Mouse (Mus musculus) stomach, postnatal 0 days (tissue): ENCODE data around the gene Vsig10. TPM values are rescaled to one million over a fixed set of nuclear protein-coding genes. Genes with fewer than 3 reads are reported as not detected.

Experiments used
- ATAC-seq: fragments of 200-750 bp; cut with Nextera tagmentation; 2 replicates; pipeline ENCODE4 v1.8.0; 2017; ENCODE audit not compliant: low FRiP score, low TSS enrichment
- DNase-seq: peaks from one replicate; pipeline ENCODE4 v3.0.0-alpha.2; 2016; ENCODE audit warnings: low spot score
- H3K27ac ChIP-seq: fragments of 300-500 bp; sonication (generic); replicated peaks from 2 replicates; pipeline ENCODE4 v1.5.1; 2014; ENCODE audit warnings: mild to moderate bottlenecking, control low read depth
- H3K27me3 ChIP-seq: fragments of 300-500 bp; sonication (generic); 2 replicates; pipeline ENCODE4 v1.6.1; 2014; ENCODE audit warnings: low read length; ENCODE audit not compliant: control insufficient read depth, insufficient read depth
- H3K36me3 ChIP-seq: fragments of 300-500 bp; sonication (generic); 2 replicates; pipeline ENCODE4 v1.6.1; 2014; ENCODE audit warnings: low read length, mixed read lengths; ENCODE audit not compliant: control insufficient read depth, insufficient read depth
- H3K4me1 ChIP-seq: fragments of 300-500 bp; sonication (generic); replicated peaks from 2 replicates; pipeline ENCODE4 v1.6.1; 2014; ENCODE audit warnings: antibody characterized with exemption; ENCODE audit not compliant: control insufficient read depth, insufficient read depth
- H3K4me2 ChIP-seq: fragments of 300-500 bp; sonication (generic); replicated peaks from 2 replicates; pipeline ENCODE4 v1.6.1; 2014; ENCODE audit warnings: low read depth, mild to moderate bottlenecking, control low read depth, moderate library complexity
- H3K4me3 ChIP-seq: fragments of 300-500 bp; sonication (generic); 2 replicates; pipeline ENCODE4 v1.5.1; 2014; ENCODE audit warnings: low read depth, low read length, control low read depth
- H3K9ac ChIP-seq: fragments of 300-500 bp; sonication (generic); 2 replicates; pipeline ENCODE4 v1.6.1; 2014; ENCODE audit warnings: mild to moderate bottlenecking, low read length, control low read depth, mixed read lengths
- H3K9me3 ChIP-seq: fragments of 300-500 bp; sonication (generic); 2 replicates; pipeline ENCODE4 v1.6.1; 2016; ENCODE audit warnings: low read length; ENCODE audit not compliant: control insufficient read depth
- CTCF ChIP-seq: IDR thresholded peaks from 2 replicates; pipeline ENCODE4 v1.5.1; 2016; ENCODE audit warnings: antibody characterized with exemption, low read depth, mild to moderate bottlenecking, moderate library complexity
- EP300 ChIP-seq: optimal IDR thresholded peaks from 2 replicates; pipeline ENCODE3; 2016; ENCODE audit warnings: antibody characterized with exemption
- WGBS: fragments of 180-500 bp; shearing (Covaris S2); extraction: QIAGEN DNeasy Blood & Tissue Kit; methylation state at CpG from one replicate; pipeline ENCODE4 v1.1.7; 2014; 5-methylcytosine and 5-hydroxymethylcytosine counted together
- polyA plus RNA-seq: library from polyadenylated mRNA; unstranded; fragments of >200 nt; fragmentation: Nextera tagmentation; extraction: Ambion mirVana; gene quantifications from 2 replicates; pipeline ENCODE4 v1.2.1, GENCODE M21; 2015

Vsig10 gene
- polyA plus RNA-seq, 1 experiment from 2014 or later: 9.9 TPM

DNA sequence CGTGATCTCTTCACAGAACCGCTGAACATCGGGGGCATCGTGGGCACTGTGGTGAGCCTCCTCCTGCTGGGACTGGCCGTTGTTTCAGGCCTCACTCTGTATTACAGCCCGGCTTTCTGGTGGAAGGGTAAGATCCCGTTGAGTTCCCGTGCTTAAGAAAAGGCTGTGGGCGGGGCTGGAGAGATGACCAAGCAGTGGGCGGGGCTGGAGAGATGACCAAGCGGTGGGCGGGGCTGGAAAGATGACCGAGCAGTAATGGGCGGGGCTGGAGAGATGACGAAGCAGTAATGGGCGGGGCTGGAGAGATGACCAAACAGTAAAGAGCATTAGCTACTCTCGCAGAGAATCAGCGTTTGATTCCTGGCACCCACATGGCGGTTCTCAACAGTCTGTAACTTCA lies 29.4 kb downstream of the Vsig10 start:
- TF ChIP-seq EP300: no peak
- no peak for TF ChIP-seq CTCF
- DNase-seq (peak; percentile 88), ATAC-seq (peak; percentile 79)
- Histone ChIP-seq H3K27ac (no peak overlapping the region), H3K4me1 (no peaks in the 10 kb centered on the region), H3K27me3 (no peaks in the 10 kb centered on the region), H3K9me3 (no peaks in the 10 kb centered on the region), H3K36me3 (peaks cover 7% of the 10 kb centered on the region), H3K9ac (no peak overlapping the region), H3K4me3 (no peak overlapping the region), H3K4me2 (no peak overlapping the region)
- 43% methylated on average over 19 of the region's 19 CpGs for WGBS

DNA sequence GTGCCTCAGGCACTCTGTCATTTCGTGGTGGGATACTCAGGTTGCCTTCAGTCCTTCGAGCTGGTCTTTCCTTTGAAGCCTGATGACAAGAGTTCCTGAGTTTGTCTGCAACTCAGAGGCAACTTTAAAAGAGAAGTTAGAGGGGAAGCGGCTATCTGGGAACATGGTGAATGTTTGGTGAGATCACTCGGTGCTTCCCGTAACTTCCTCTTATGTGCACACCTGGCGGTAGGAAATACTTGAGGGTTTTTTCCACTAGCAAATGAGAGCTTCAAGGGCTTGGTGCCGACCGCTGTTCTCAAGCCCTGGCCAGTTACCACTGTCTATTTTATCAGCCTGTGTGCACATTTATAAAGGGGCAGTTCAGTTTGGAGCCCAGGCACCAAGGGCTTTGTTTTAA lies 35.2 kb downstream of the Vsig10 start:
- DNase-seq (no peak), ATAC-seq (no peak)
- TF ChIP-seq EP300: no peak
- no peak for TF ChIP-seq CTCF
- Histone ChIP-seq H3K36me3 (no peaks in the 10 kb centered on the region), H3K9me3 (no peaks in the 10 kb centered on the region), H3K4me1 (0 out of 2 replicates have a peak, but pooled peaks cover 2% of the 10 kb centered on the region), H3K4me2 (no peak overlapping the region), H3K27ac (no peak overlapping the region), H3K27me3 (no peaks in the 10 kb centered on the region), H3K4me3 (no peak overlapping the region), H3K9ac (no peak overlapping the region)
- 72% methylated on average over 8 of the region's 8 CpGs for WGBS

DNA sequence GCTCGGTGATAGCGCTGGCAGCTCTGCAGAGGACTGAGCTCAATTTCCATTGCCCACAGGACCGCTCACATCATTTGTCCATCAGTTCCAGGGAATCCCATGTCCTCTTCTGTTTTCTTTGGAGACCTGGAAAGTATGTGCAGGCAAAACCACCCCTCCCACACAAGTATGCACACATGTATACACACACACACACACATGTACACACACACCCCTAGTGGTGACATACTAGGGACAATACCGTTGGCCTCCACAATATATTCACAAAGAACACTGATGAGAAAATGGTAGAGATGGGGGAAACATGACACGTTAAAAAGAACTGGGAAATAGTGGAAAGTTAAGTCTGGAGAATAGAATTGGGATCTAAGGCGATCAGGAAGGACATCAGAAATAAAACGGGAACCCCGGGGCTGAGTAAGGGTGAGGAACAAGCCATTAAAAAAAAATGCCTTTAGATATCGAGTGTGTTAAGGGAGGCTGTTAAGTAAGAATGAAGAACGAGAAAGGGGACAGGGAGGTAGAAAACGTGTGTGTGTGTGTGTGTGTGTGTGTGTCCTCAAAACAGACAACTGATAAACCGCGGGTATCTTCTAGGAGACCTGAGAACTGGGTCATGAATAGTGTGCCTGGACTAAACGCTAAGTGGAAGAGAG lies 36.9 kb downstream of the Vsig10 start:
- peak overlapping the region; percentile 97; the same call in 1 of the 2 replicates for H3K4me3 ChIP-seq
- 37% methylated on average over 14 of the region's 14 CpGs for WGBS
- H3K4me2 ChIP-seq: peak overlapping the region; percentile 96
- H3K36me3 ChIP-seq: no peaks in the 10 kb centered on the region
- DNase-seq (no peak), ATAC-seq (no peak)
- TF ChIP-seq EP300: no peak
- peak; percentile 59 for TF ChIP-seq CTCF
- peak overlapping the region; percentile 97 for H3K27ac ChIP-seq
- H3K27me3 ChIP-seq: no peaks in the 10 kb centered on the region
- H3K9ac ChIP-seq: no peak overlapping the region
- H3K9me3 ChIP-seq: no peaks in the 10 kb centered on the region
- peaks cover 6% of the 10 kb centered on the region for H3K4me1 ChIP-seq

DNA sequence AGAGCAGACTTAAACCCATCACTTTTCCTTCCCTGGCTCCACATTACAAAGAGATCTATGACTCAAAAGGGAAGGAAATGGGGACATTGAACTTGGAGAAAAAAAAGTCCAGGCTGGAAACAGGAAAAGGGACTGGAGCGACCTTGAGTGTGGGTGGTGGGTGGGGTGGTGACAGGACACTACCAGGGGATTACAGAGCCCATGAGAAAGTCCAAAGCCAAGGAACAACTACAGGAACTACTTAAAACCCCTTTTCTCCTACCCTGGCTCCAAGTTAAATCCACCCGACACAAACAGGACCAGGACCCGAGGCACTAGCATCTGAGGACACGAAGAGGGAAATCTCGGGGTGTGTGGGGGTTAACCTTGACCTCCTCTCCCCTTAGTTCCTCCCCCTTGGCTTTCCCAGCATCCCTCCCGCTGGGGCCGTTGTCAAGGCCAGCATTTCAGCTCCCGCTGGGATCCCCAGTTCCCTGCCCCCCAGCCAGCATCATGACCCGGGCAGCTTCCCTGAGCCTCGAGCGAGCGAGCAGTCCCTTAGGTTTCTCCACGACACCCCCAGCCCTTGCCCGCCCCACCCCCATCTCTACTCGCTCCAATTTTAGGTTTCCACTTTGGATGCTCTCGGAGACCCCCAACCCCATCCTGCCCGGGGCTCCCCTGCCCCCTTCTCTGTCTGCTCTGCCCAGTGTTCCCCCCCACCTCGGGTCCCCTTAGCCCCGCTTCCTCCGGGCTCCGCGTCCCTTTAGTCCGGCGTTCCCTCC lies 37.7 kb downstream of the Vsig10 start:
- TF ChIP-seq CTCF: no peak
- TF ChIP-seq EP300: no peak
- peak overlapping the region; percentile 96 for H3K4me2 ChIP-seq
- no peaks in the 10 kb centered on the region for H3K27me3 ChIP-seq
- H3K27ac ChIP-seq: peak overlapping the region; percentile 97
- H3K4me3 ChIP-seq: peak overlapping the region; percentile 97
- peak overlapping the region; percentile 90 for H3K9ac ChIP-seq
- peaks cover 8% of the 10 kb centered on the region for H3K4me1 ChIP-seq
- DNase-seq (peak; percentile 60), ATAC-seq (peak; percentile 0; the same call in 1 of the 2 replicates)
- 0% methylated on average over 20 of the region's 24 CpGs for WGBS
- H3K9me3 ChIP-seq: no peaks in the 10 kb centered on the region
- no peaks in the 10 kb centered on the region for H3K36me3 ChIP-seq

DNA sequence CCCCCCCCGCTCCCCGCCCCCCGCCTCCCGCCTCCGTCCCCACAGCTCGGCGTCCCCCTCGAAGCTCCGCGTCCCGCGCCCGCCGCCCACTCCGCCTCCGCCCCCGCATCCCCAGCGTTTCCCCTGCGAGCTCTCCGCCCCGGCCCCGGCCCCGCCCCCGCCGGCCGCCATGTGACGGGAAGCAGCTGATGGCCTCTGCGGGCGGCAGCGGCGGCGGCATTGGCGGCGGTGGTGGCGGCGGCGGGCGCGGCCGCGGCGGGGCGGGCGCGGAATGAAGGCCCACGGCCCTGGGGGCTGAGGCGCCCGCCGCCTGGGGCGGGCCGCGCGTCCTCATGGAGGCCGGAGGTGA lies 38.2 kb downstream of the Vsig10 start, which contains the start of gene Wsb2:
Wsb2 (plus strand) TSS at position 176 of the 349 bp plus-strand sequence.
- WGBS: 0% methylated on average over 8 of the region's 54 CpGs
- Histone ChIP-seq H3K9me3 (no peaks in the 10 kb centered on the region), H3K27ac (peak within 1 kb of the TSS; percentile 97), H3K36me3 (no peaks in the 10 kb centered on the region), H3K4me3 (peak within 1 kb of the TSS; percentile 97), H3K4me2 (peak within 1 kb of the TSS; percentile 96), H3K27me3 (no peaks in the 10 kb centered on the region), H3K9ac (peak within 1 kb of the TSS; percentile 90), H3K4me1 (peaks cover 8% of the 10 kb centered on the region)
- peak; percentile 31; the same call in 1 of the 2 replicates for ATAC-seq
- TF ChIP-seq EP300: no peak
- no peak for TF ChIP-seq CTCF
- DNase-seq: peak; percentile 90
